ENCODE assay signal across 8 mouse cellular contexts in genomic region chr5:125014497-125014896, GRCm38 (mm10). TPM values are rescaled to one million over a fixed set of nuclear protein-coding genes. Genes with fewer than 3 reads are reported as not detected.
A peak's percentile ranks its signal among the peaks of the same experiment; 100 is the strongest.
DNase-seq lines count a peak whose midpoint lies in the region; ATAC-seq lines count a peak whose summit lies in the region.

No protein-coding gene starts in this region.

- intact Hi-C loops in left cerebral cortex, postnatal 4 days (cut with DNase I), result no loop called here

- ATAC-seq in hematopoietic stem cell, adult 5-6 weeks (replicated peaks in 1 of 2; ENCODE audit: insufficient read depth in 1 of 2, low FRiP score in 2 of 2, low TSS enrichment in 1 of 2, low read depth in 1 of 2, poor library complexity in 2 of 2, severe bottlenecking in 2 of 2), result peak; percentile 34 to 44; a peak in 2 of 4 replicates

- DNase-seq in left cerebral cortex, adult 18-20 months (ENCODE audit: low spot score in 2 of 2), result peak; percentile 63 to 83
- no peak for DNase-seq in left cerebral cortex, adult 11 months (ENCODE audit: low spot score)
- peak; percentile 82 for DNase-seq in adrenal gland, postnatal 10 days
- peak; percentile 73 for DNase-seq in embryo, embryonic 10 days (ENCODE audit: low spot score)
- DNase-seq in left cerebral cortex, postnatal 4 days, result peak; percentile 81
- peak; percentile 75 for DNase-seq in naive thymus-derived CD4-positive, alpha-beta T cell, adult 2 months (ENCODE audit: low read depth)
- peak; percentile 54 for DNase-seq in thymus, postnatal 0 days (ENCODE audit: low spot score)

RNA-seq across cellular contexts. Expression of gene Rflna, which starts 11.5 kb away (rescaled TPM):
- total RNA-seq in left cerebral cortex, adult 18-20 months (2021), result 1 to 10 TPM in 1 of 2 experiments, under 1 TPM in 1; 0.68 to 1.0 TPM
- total RNA-seq in adrenal gland, postnatal 10 days (2021), result 1 to 10 TPM; 4.3 TPM
- total RNA-seq in hematopoietic stem cell, adult 5-6 weeks (2017), result not detected in 2 replicates
- total RNA-seq in left cerebral cortex, postnatal 4 days (2021), result 1 to 10 TPM; 2.0 to 2.1 TPM
- 0.51 and 0.61 TPM in 2 replicates for polyA plus RNA-seq in thymus, postnatal 0 days (2015; fragmentation: Nextera tagmentation; extraction: Ambion mirVana)
